Mouse (Mus musculus): ENCODE data around the gene Atn1. TPM values are rescaled to one million over a fixed set of nuclear protein-coding genes. Genes with fewer than 3 reads are reported as not detected.
A peak's percentile ranks its signal among the peaks of the same experiment; 100 is the strongest.

Gene Atn1
- polyA plus RNA-seq, 1 experiment from 2014 or later: 9.0 TPM

MicroRNAs encoded within 50 kb of the gene (microRNA counts, 519-probe panel; counts per million panel counts)
- 2,891 counts per million, percentile 36 among the panel's probes with 10 or more counts for microRNA mmu-miR-141
- 4,457 counts per million, percentile 75 among the panel's probes with 10 or more counts for microRNA mmu-miR-200c

Small RNA genes lying within 50 kb of the gene (microRNA-seq; reads per million reads assigned to microRNA genes)
- 615 reads per million, percentile 66 among the genes with 10 or more reads in this experiment for gene Mir141 (ENCODE audit: borderline number of aligned reads)
- 4,654 reads per million, percentile 87 among the genes with 10 or more reads in this experiment for gene Mir200c (ENCODE audit: borderline number of aligned reads)

Other genes starting within 250 kb of the Atn1 start
- 0.08 and 0.20 TPM in 2 replicates for gene C1ra, start 244.1 kb downstream of the Atn1 start, polyA plus RNA-seq (2014; fragmentation: Nextera tagmentation; extraction: Ambion mirVana)
- 0.29 and 1.2 TPM in 2 replicates for gene C1s1, start 214.2 kb downstream of the Atn1 start, polyA plus RNA-seq (2014; fragmentation: Nextera tagmentation; extraction: Ambion mirVana)
- not detected in 2 replicates for gene C1rb, start 186.2 kb downstream of the Atn1 start, polyA plus RNA-seq (2014; fragmentation: Nextera tagmentation; extraction: Ambion mirVana)
- not detected in 2 replicates for gene C1s2, start 120.4 kb downstream of the Atn1 start, polyA plus RNA-seq (2014; fragmentation: Nextera tagmentation; extraction: Ambion mirVana)
- 33.4 and 43.6 TPM in 2 replicates for gene Lpcat3, start 93.5 kb downstream of the Atn1 start, polyA plus RNA-seq (2014; fragmentation: Nextera tagmentation; extraction: Ambion mirVana)
- gene Emg1, start 44.3 kb downstream of the Atn1 start, polyA plus RNA-seq (2014; fragmentation: Nextera tagmentation; extraction: Ambion mirVana): 251 and 254 TPM in 2 replicates
- gene Phb2, start 44.2 kb downstream of the Atn1 start, polyA plus RNA-seq (2014; fragmentation: Nextera tagmentation; extraction: Ambion mirVana): 371 and 375 TPM in 2 replicates
- gene Ptpn6, start 17.8 kb downstream of the Atn1 start, polyA plus RNA-seq (2014; fragmentation: Nextera tagmentation; extraction: Ambion mirVana): 6.0 and 11.2 TPM in 2 replicates
- 518 and 553 TPM in 2 replicates for gene Grcc10, start 15.2 kb downstream of the Atn1 start, polyA plus RNA-seq (2014; fragmentation: Nextera tagmentation; extraction: Ambion mirVana)
- not detected in 2 replicates for gene Gm45234, start 503 bp downstream of the Atn1 start, polyA plus RNA-seq (2014; fragmentation: Nextera tagmentation; extraction: Ambion mirVana)
- gene Eno2, start 13.1 kb upstream of the Atn1 start, polyA plus RNA-seq (2014; fragmentation: Nextera tagmentation; extraction: Ambion mirVana): 4.3 and 4.5 TPM in 2 replicates
- gene Lrrc23, start 23.2 kb upstream of the Atn1 start, polyA plus RNA-seq (2014; fragmentation: Nextera tagmentation; extraction: Ambion mirVana): 0.29 and 0.97 TPM in 2 replicates
- 4.7 and 4.8 TPM in 2 replicates for gene Spsb2, start 52.1 kb upstream of the Atn1 start, polyA plus RNA-seq (2014; fragmentation: Nextera tagmentation; extraction: Ambion mirVana)
- 721 and 787 TPM in 2 replicates for gene Tpi1, start 57.8 kb upstream of the Atn1 start, polyA plus RNA-seq (2014; fragmentation: Nextera tagmentation; extraction: Ambion mirVana)
- 128 and 133 TPM in 2 replicates for gene Usp5, start 73.0 kb upstream of the Atn1 start, polyA plus RNA-seq (2014; fragmentation: Nextera tagmentation; extraction: Ambion mirVana)
- gene Cdca3, start 73.0 kb upstream of the Atn1 start, polyA plus RNA-seq (2014; fragmentation: Nextera tagmentation; extraction: Ambion mirVana): 210 and 212 TPM in 2 replicates
- 0.27 and 0.56 TPM in 2 replicates for gene Gnb3, start 83.8 kb upstream of the Atn1 start, polyA plus RNA-seq (2014; fragmentation: Nextera tagmentation; extraction: Ambion mirVana)
- gene P3h3, start 101.2 kb upstream of the Atn1 start, polyA plus RNA-seq (2014; fragmentation: Nextera tagmentation; extraction: Ambion mirVana): 14.7 and 18.5 TPM in 2 replicates
- gene Gpr162, start 107.5 kb upstream of the Atn1 start, polyA plus RNA-seq (2014; fragmentation: Nextera tagmentation; extraction: Ambion mirVana): 0.59 and 0.72 TPM in 2 replicates
- not detected in 2 replicates for gene Cd4, start 131.7 kb upstream of the Atn1 start, polyA plus RNA-seq (2014; fragmentation: Nextera tagmentation; extraction: Ambion mirVana)
- 1.7 and 1.8 TPM in 2 replicates for gene Lag3, start 155.2 kb upstream of the Atn1 start, polyA plus RNA-seq (2014; fragmentation: Nextera tagmentation; extraction: Ambion mirVana)
- gene Ptms, start 163.6 kb upstream of the Atn1 start, polyA plus RNA-seq (2014; fragmentation: Nextera tagmentation; extraction: Ambion mirVana): 184 and 213 TPM in 2 replicates
- gene Mlf2, start 174.9 kb upstream of the Atn1 start, polyA plus RNA-seq (2014; fragmentation: Nextera tagmentation; extraction: Ambion mirVana): 391 and 402 TPM in 2 replicates
- 118 and 125 TPM in 2 replicates for gene Cops7a, start 209.0 kb upstream of the Atn1 start, polyA plus RNA-seq (2014; fragmentation: Nextera tagmentation; extraction: Ambion mirVana)
- 1.1 and 1.9 TPM in 2 replicates for gene Pianp, start 240.2 kb upstream of the Atn1 start, polyA plus RNA-seq (2014; fragmentation: Nextera tagmentation; extraction: Ambion mirVana)

Measured in embryonic facial prominence, embryonic 11.5 days (tissue).